ENCODE assay signal across 21 mouse cellular contexts in genomic region chr5:98953386-98953785, GRCm38 (mm10).
DNase-seq lines count a peak whose midpoint lies in the region; ATAC-seq lines count a peak whose summit lies in the region.
"Had no signal": no experiment of that assay in that cellular context is flagged by ENCODE, and none has a peak within 500 bp of the region (broad histone marks: within the 10 kb centered on the region; RNA-seq: fewer than 3 reads in every experiment).

No protein-coding gene starts in this region.

- H3K27me3 ChIP-seq in midbrain, embryonic 14.5 days (ENCODE audit: control insufficient read depth, insufficient read depth, low read length) = no peaks in the 10 kb centered on the region
- no peaks in the 10 kb centered on the region for H3K27me3 ChIP-seq in midbrain, embryonic 10.5 days (ENCODE audit: low read depth, poor library complexity, severe bottlenecking)
- H3K27me3 ChIP-seq: heart, embryonic 13.5 days; limb, embryonic 15.5 days; lung, embryonic 15.5 days had no signal

- no peaks in the 10 kb centered on the region for H3K36me3 ChIP-seq in midbrain, embryonic 14.5 days (ENCODE audit: control insufficient read depth, insufficient read depth, low read length)
- no peaks in the 10 kb centered on the region for H3K36me3 ChIP-seq in midbrain, embryonic 10.5 days
- H3K36me3 ChIP-seq: heart, embryonic 13.5 days; hindbrain, embryonic 10.5 days; limb, embryonic 15.5 days; lung, embryonic 15.5 days had no signal

- 0 out of 2 replicates have a peak, but pooled peaks cover 2% of the 10 kb centered on the region for H3K9me3 ChIP-seq in midbrain, embryonic 14.5 days (ENCODE audit: control insufficient read depth, low read length)
- H3K9me3 ChIP-seq in midbrain, embryonic 10.5 days (replicated peaks) = no peaks in the 10 kb centered on the region
- H3K9me3 ChIP-seq: heart, embryonic 13.5 days; hindbrain, embryonic 10.5 days; limb, embryonic 15.5 days; lung, embryonic 15.5 days had no signal

- WGBS in midbrain, embryonic 14.5 days = 44% methylated on average over 1 of the region's 1 CpGs
- 56% methylated on average over 1 of the region's 1 CpGs for WGBS in midbrain, embryonic 10.5 days

- no peak overlapping the region for H3K4me2 ChIP-seq in midbrain, embryonic 14.5 days (ENCODE audit: low read length)
- H3K4me2 ChIP-seq: heart, embryonic 13.5 days; limb, embryonic 15.5 days; lung, embryonic 15.5 days had no signal

- no peak overlapping the region for H3K4me3 ChIP-seq in midbrain, embryonic 14.5 days (replicated peaks; ENCODE audit: low read depth, low read length)
- H3K4me3 ChIP-seq in midbrain, embryonic 10.5 days = no peak overlapping the region
- H3K4me3 ChIP-seq: erythroblast, embryonic 14.5 days; gastrocnemius, adult 2 months; heart, embryonic 13.5 days; hindbrain, embryonic 10.5 days; limb, embryonic 15.5 days; lung, embryonic 15.5 days had no signal

- no peaks in the 10 kb centered on the region for H3K4me1 ChIP-seq in midbrain, embryonic 14.5 days (ENCODE audit: control insufficient read depth, insufficient read depth, low read length)
- no peaks in the 10 kb centered on the region for H3K4me1 ChIP-seq in midbrain, embryonic 10.5 days
- H3K4me1 ChIP-seq: heart, embryonic 13.5 days; hindbrain, embryonic 10.5 days; limb, embryonic 15.5 days; lung, embryonic 15.5 days had no signal

- no peak for ATAC-seq in midbrain, embryonic 14.5 days (ENCODE audit: low FRiP score, low TSS enrichment)
- ATAC-seq: forebrain, embryonic 16.5 days; inflammation-experienced regulatory T-cells, adult 6 months had no signal

- no peak overlapping the region for H3K27ac ChIP-seq in midbrain, embryonic 14.5 days (replicated peaks; ENCODE audit: low read depth, low read length)
- H3K27ac ChIP-seq in midbrain, embryonic 10.5 days (replicated peaks) = no peak overlapping the region
- H3K27ac ChIP-seq: gastrocnemius, adult 2 months; heart, embryonic 13.5 days; hindbrain, embryonic 10.5 days; kidney, postnatal 0 days; limb, embryonic 15.5 days; lung, embryonic 15.5 days had no signal

- peak; percentile 30 to 37 for DNase-seq in cerebellum, postnatal 14 days
- DNase-seq in cerebellum, adult 8-10 months = no peak
- DNase-seq in kidney, postnatal 14 days = peak; percentile 9
- no peak for DNase-seq in kidney, adult 8-10 months
- peak; percentile 51 for DNase-seq in midbrain, embryonic 14.5 days
- no peak for DNase-seq in midbrain, embryonic 10.5 days (ENCODE audit: low spot score)
- DNase-seq in adipocyte (ENCODE audit: low spot score) = peak; percentile 80
- DNase-seq in frontal cortex, postnatal 25 days (ENCODE audit: low spot score in 2 of 2) = no peak
- DNase-seq: cerebellum, postnatal 36 days; gastrocnemius, adult 2 months; layer of hippocampus, adult 9-11 months; right cerebral cortex, postnatal 4 days; thymus, postnatal 36 days had no signal

- no peak overlapping the region for H3K9ac ChIP-seq in midbrain, embryonic 14.5 days (replicated peaks; ENCODE audit: low read length)
- H3K9ac ChIP-seq: heart, embryonic 13.5 days; limb, embryonic 15.5 days; lung, embryonic 15.5 days had no signal

Comparison
In these comparisons a context has a peak if more than half of its experiments do, and no peak if none do; other contexts are left out.
1. DNase-seq: peak in cerebellum, postnatal 14 days (2 of 2), kidney, postnatal 14 days (single experiment), midbrain, embryonic 14.5 days (single experiment) and adipocyte (single experiment); none in cerebellum, adult 8-10 months (single experiment), kidney, adult 8-10 months (0 of 2), midbrain, embryonic 10.5 days (single experiment) and frontal cortex, postnatal 25 days (0 of 2).